ENCODE assay signal across 8 mouse cellular contexts in genomic region chr7:44484841-44485571, GRCm38 (mm10). TPM values are rescaled to one million over a fixed set of nuclear protein-coding genes. Genes with fewer than 3 reads are reported as not detected.
A peak's percentile ranks its signal among the peaks of the same experiment; 100 is the strongest.
DNase-seq lines count a peak whose midpoint lies in the region; ATAC-seq lines count a peak whose summit lies in the region.

No protein-coding gene starts in this region.

- no peak overlapping the region for H3K4me2 ChIP-seq in forebrain, embryonic 16.5 days (ENCODE audit: low read length)
- no peak overlapping the region for H3K4me2 ChIP-seq in hindbrain, embryonic 12.5 days (replicated peaks)
- no peak overlapping the region for H3K4me2 ChIP-seq in lung, embryonic 16.5 days (ENCODE audit: low read depth, low read length)

- 33% methylated on average over 5 of the region's 5 CpGs for WGBS in forebrain, embryonic 16.5 days
- whole genome bisulfite sequencing in hindbrain, embryonic 12.5 days: 40% methylated on average over 5 of the region's 5 CpGs
- 30% methylated on average over 5 of the region's 5 CpGs for WGBS in lung, embryonic 16.5 days

- 0 out of 2 replicates have a peak, but pooled peaks cover 10% of the 10 kb centered on the region for H3K27me3 ChIP-seq in forebrain, embryonic 16.5 days (replicated peaks; ENCODE audit: control insufficient read depth, insufficient read depth, low read length)
- H3K27me3 ChIP-seq in hindbrain, embryonic 12.5 days: peaks cover 25% of the 10 kb centered on the region
- H3K27me3 ChIP-seq in lung, embryonic 16.5 days (ENCODE audit: control insufficient read depth, insufficient read depth, low read depth, low read length): peaks cover 8% of the 10 kb centered on the region; the same call in 1 of the 2 replicates

- H3K4me3 ChIP-seq in forebrain, embryonic 16.5 days (replicated peaks; ENCODE audit: low read length): no peak overlapping the region
- H3K4me3 ChIP-seq in hindbrain, embryonic 12.5 days: no peak overlapping the region
- no peak overlapping the region for H3K4me3 ChIP-seq in lung, embryonic 16.5 days (ENCODE audit: low read length)

- H3K36me3 ChIP-seq in forebrain, embryonic 16.5 days (ENCODE audit: control insufficient read depth, insufficient read depth): peaks cover under 1% of the 10 kb centered on the region; the same call in 1 of the 2 replicates
- peaks cover 16% of the 10 kb centered on the region for H3K36me3 ChIP-seq in hindbrain, embryonic 12.5 days
- peaks cover 3% of the 10 kb centered on the region; the same call in 1 of the 2 replicates for H3K36me3 ChIP-seq in lung, embryonic 16.5 days (ENCODE audit: control insufficient read depth, insufficient read depth, low read length)

- peak; percentile 77 for DNase-seq in MN1 (ENCODE audit: low spot score)
- DNase-seq in cerebellum, adult 8-10 months: peak; percentile 84
- peak; percentile 76 for DNase-seq in layer of hippocampus, adult 9-11 months
- peak; percentile 66 for DNase-seq in ovary, postnatal 36 days (ENCODE audit: low spot score)
- DNase-seq in urinary bladder, adult 18-20 months (ENCODE audit: low spot score in 2 of 2): peak; percentile 40 to 55

- no peak overlapping the region for H3K9ac ChIP-seq in forebrain, embryonic 16.5 days (replicated peaks; ENCODE audit: low read depth, low read length)
- no peak overlapping the region for H3K9ac ChIP-seq in hindbrain, embryonic 12.5 days
- no peak overlapping the region for H3K9ac ChIP-seq in lung, embryonic 16.5 days (ENCODE audit: low read length)

- H3K27ac ChIP-seq in forebrain, embryonic 16.5 days (ENCODE audit: low read length): no peak overlapping the region
- no peak overlapping the region for H3K27ac ChIP-seq in hindbrain, embryonic 12.5 days
- no peak overlapping the region for H3K27ac ChIP-seq in lung, embryonic 16.5 days (ENCODE audit: low read length)

- no peaks in the 10 kb centered on the region for H3K4me1 ChIP-seq in forebrain, embryonic 16.5 days (replicated peaks; ENCODE audit: control insufficient read depth, insufficient read depth, low read length)
- peaks cover 5% of the 10 kb centered on the region for H3K4me1 ChIP-seq in hindbrain, embryonic 12.5 days
- no peaks in the 10 kb centered on the region for H3K4me1 ChIP-seq in lung, embryonic 16.5 days (replicated peaks; ENCODE audit: control insufficient read depth, insufficient read depth, low read length)

- ATAC-seq in forebrain, embryonic 16.5 days: peak; percentile 75
- peak; percentile 78 for ATAC-seq in hindbrain, embryonic 12.5 days (ENCODE audit: low FRiP score)
- ATAC-seq in lung, embryonic 16.5 days (ENCODE audit: low read depth): peak; percentile 60

- no peaks in the 10 kb centered on the region for H3K9me3 ChIP-seq in forebrain, embryonic 16.5 days (ENCODE audit: control insufficient read depth, low read length)
- no peaks in the 10 kb centered on the region for H3K9me3 ChIP-seq in hindbrain, embryonic 12.5 days (replicated peaks)
- no peaks in the 10 kb centered on the region for H3K9me3 ChIP-seq in lung, embryonic 16.5 days (ENCODE audit: control insufficient read depth, low read length)

RNA-seq across cellular contexts. Expression of gene Emc10, which starts 11.3 kb away (rescaled TPM):
- polyA plus RNA-seq in forebrain, embryonic 16.5 days (2015; fragmentation: Nextera tagmentation; extraction: Ambion mirVana): 120 and 127 TPM in 2 replicates
- 134 and 142 TPM in 2 replicates for polyA plus RNA-seq in hindbrain, embryonic 12.5 days (2016; fragmentation: Nextera tagmentation; extraction: Ambion mirVana)
- 94.0 TPM in 2 replicates for polyA plus RNA-seq in lung, embryonic 16.5 days (2015; fragmentation: Nextera tagmentation; extraction: Ambion mirVana)

RNA-seq across cellular contexts. Expression of gene Fam71e1, which starts 11.4 kb away (rescaled TPM):
- 22.2 and 28.9 TPM in 2 replicates for polyA plus RNA-seq in forebrain, embryonic 16.5 days (2015; fragmentation: Nextera tagmentation; extraction: Ambion mirVana)
- polyA plus RNA-seq in hindbrain, embryonic 12.5 days (2016; fragmentation: Nextera tagmentation; extraction: Ambion mirVana): 25.2 and 26.0 TPM in 2 replicates
- polyA plus RNA-seq in lung, embryonic 16.5 days (2015; fragmentation: Nextera tagmentation; extraction: Ambion mirVana): 9.5 and 9.9 TPM in 2 replicates

RNA-seq across cellular contexts. Expression of gene Josd2, which starts 17.2 kb away (rescaled TPM):
- 51.4 and 61.8 TPM in 2 replicates for polyA plus RNA-seq in forebrain, embryonic 16.5 days (2015; fragmentation: Nextera tagmentation; extraction: Ambion mirVana)
- 60.5 and 65.1 TPM in 2 replicates for polyA plus RNA-seq in hindbrain, embryonic 12.5 days (2016; fragmentation: Nextera tagmentation; extraction: Ambion mirVana)
- polyA plus RNA-seq in lung, embryonic 16.5 days (2015; fragmentation: Nextera tagmentation; extraction: Ambion mirVana): 115 and 116 TPM in 2 replicates

RNA-seq across cellular contexts. Expression of gene Aspdh, which starts 19.8 kb away (rescaled TPM):
- 2.6 and 3.7 TPM in 2 replicates for polyA plus RNA-seq in forebrain, embryonic 16.5 days (2015; fragmentation: Nextera tagmentation; extraction: Ambion mirVana)
- 1.3 and 3.9 TPM in 2 replicates for polyA plus RNA-seq in hindbrain, embryonic 12.5 days (2016; fragmentation: Nextera tagmentation; extraction: Ambion mirVana)
- polyA plus RNA-seq in lung, embryonic 16.5 days (2015; fragmentation: Nextera tagmentation; extraction: Ambion mirVana): 0.62 and 1.3 TPM in 2 replicates

RNA-seq across cellular contexts. Expression of gene Mybpc2, which starts 39.5 kb away (rescaled TPM):
- 0.05 and 0.12 TPM in 2 replicates for polyA plus RNA-seq in forebrain, embryonic 16.5 days (2015; fragmentation: Nextera tagmentation; extraction: Ambion mirVana)
- polyA plus RNA-seq in hindbrain, embryonic 12.5 days (2016; fragmentation: Nextera tagmentation; extraction: Ambion mirVana): 0.22 TPM in 1 of 2 replicates, not detected in the other
- 0.63 and 1.2 TPM in 2 replicates for polyA plus RNA-seq in lung, embryonic 16.5 days (2015; fragmentation: Nextera tagmentation; extraction: Ambion mirVana)
